Mouse (Mus musculus): Measurements from ENCODE around the gene Atp6v0e. TPM values are rescaled to one million over a fixed set of nuclear protein-coding genes. Genes with fewer than 3 reads are reported as not detected.
A peak's percentile ranks its signal among the peaks of the same experiment; 100 is the strongest.

The Atp6v0e gene
- total RNA-seq, 2 experiments from 2014 or later: 39.2 to 44.6 TPM

GRCm38 (mm10) chr17:26665600-26665999 is 2.6 kb downstream of the Atp6v0e start:
- no peak for DNase-seq (ENCODE audit: extremely low spot score in 1 of 2, low spot score in 2 of 2)
- no peak for TF ChIP-seq CTCF (IDR thresholded peaks at IDR 0.05)
- intact Hi-C loops (cut with DNase I): loop anchor here (10.0 kb wide), 1 partner anchor 351 kb away; no protein-coding TSS in a partner anchor
- Histone ChIP-seq H3K27ac (no peak overlapping the region), H3K4me3 (no peak overlapping the region)

- no peak for DNase-seq (ENCODE audit: extremely low spot score in 1 of 2, low spot score in 2 of 2)
- no peak for TF ChIP-seq CTCF (IDR thresholded peaks at IDR 0.05)
- intact Hi-C loops (cut with DNase I): no loop called here
- Histone ChIP-seq H3K27ac (peak overlapping the region; percentile 65; the same call in 1 of the 2 replicates), H3K4me3 (no peak overlapping the region)
Observed at GRCm38 (mm10) chr17:26671268-26671667, 8.2 kb downstream of the Atp6v0e start.

- intact Hi-C loops (cut with DNase I): loop anchor here (1.0 to 5.0 kb wide), 2 partner anchors 40 to 101 kb away; no protein-coding TSS in a partner anchor
- TF ChIP-seq CTCF (IDR thresholded peaks at IDR 0.05): no peak
- Histone ChIP-seq H3K4me3 (peak overlapping the region; percentile 95), H3K27ac (peak overlapping the region; percentile 98)
- no peak for DNase-seq (ENCODE audit: extremely low spot score in 1 of 2, low spot score in 2 of 2)
Observed at GRCm38 (mm10) chr17:26675845-26676244, 12.8 kb downstream of the Atp6v0e start.

- no peak for TF ChIP-seq CTCF (IDR thresholded peaks at IDR 0.05)
- Histone ChIP-seq H3K4me3 (peak overlapping the region; percentile 95), H3K27ac (peak overlapping the region; percentile 98)
- intact Hi-C loops (cut with DNase I): loop anchor here (1.0 to 5.0 kb wide), 2 partner anchors 40 to 101 kb away; no protein-coding TSS in a partner anchor
- DNase-seq (ENCODE audit: extremely low spot score in 1 of 2, low spot score in 2 of 2): peak; percentile 88 to 90
Observed at GRCm38 (mm10) chr17:26676252-26676615, 13.2 kb downstream of the Atp6v0e start.

- Histone ChIP-seq H3K4me3 (peak overlapping the region; percentile 95), H3K27ac (peak overlapping the region; percentile 98)
- TF ChIP-seq CTCF (IDR thresholded peaks at IDR 0.05): peak; percentile 8
- peak in 1 of 2 experiments; percentile 65 for DNase-seq (ENCODE audit: extremely low spot score in 1 of 2, low spot score in 2 of 2)
- intact Hi-C loops (cut with DNase I): loop anchor here (1.0 to 5.0 kb wide), 2 partner anchors 40 to 101 kb away; no protein-coding TSS in a partner anchor
Observed at GRCm38 (mm10) chr17:26676616-26677376, 13.8 kb downstream of the Atp6v0e start.

- peak overlapping the region; percentile 95 for H3K4me3 ChIP-seq
Observed at GRCm38 (mm10) chr17:26677711-26678637, 14.9 kb downstream of the Atp6v0e start.

GRCm38 (mm10) chr17:26681276-26681675 is 18.2 kb downstream of the Atp6v0e start:
- no peak for DNase-seq (ENCODE audit: extremely low spot score in 1 of 2, low spot score in 2 of 2)
- intact Hi-C loops (cut with DNase I): no loop called here
- Histone ChIP-seq H3K27ac (no peak overlapping the region), H3K4me3 (no peak overlapping the region)
- TF ChIP-seq CTCF (IDR thresholded peaks at IDR 0.05): peak; percentile 35

More at GRCm38 (mm10) chr17:26677711-26678637, 14.9 kb downstream of the Atp6v0e start:
- TF ChIP-seq CTCF (IDR thresholded peaks at IDR 0.05): no peak
- H3K27ac ChIP-seq: peak overlapping the region; percentile 67
- no peak for DNase-seq (ENCODE audit: extremely low spot score in 1 of 2, low spot score in 2 of 2)
- intact Hi-C loops (cut with DNase I): loop anchor here (5.0 kb wide), 1 partner anchor 99 kb away; no protein-coding TSS in a partner anchor

GRCm38 (mm10) chr17:26686334-26687000 is 23.4 kb downstream of the Atp6v0e start:
- Histone ChIP-seq H3K27ac (no peak overlapping the region), H3K4me3 (no peak overlapping the region)
- intact Hi-C loops (cut with DNase I): no loop called here
- no peak for TF ChIP-seq CTCF (IDR thresholded peaks at IDR 0.05)
- no peak for DNase-seq (ENCODE audit: extremely low spot score in 1 of 2, low spot score in 2 of 2)

GRCm38 (mm10) chr17:26688795-26689735 is 26.0 kb downstream of the Atp6v0e start:
- TF ChIP-seq CTCF (IDR thresholded peaks at IDR 0.05): no peak; the same call in 1 of the 2 replicates
- Histone ChIP-seq H3K27ac (peak overlapping the region; percentile 84), H3K4me3 (no peak overlapping the region)
- intact Hi-C loops (cut with DNase I): no loop called here
- DNase-seq (ENCODE audit: extremely low spot score in 1 of 2, low spot score in 2 of 2): no peak

GRCm38 (mm10) chr17:26689810-26690209 is 26.8 kb downstream of the Atp6v0e start:
- no peak for DNase-seq (ENCODE audit: extremely low spot score in 1 of 2, low spot score in 2 of 2)
- intact Hi-C loops (cut with DNase I): no loop called here
- H3K4me3 ChIP-seq: no peak overlapping the region
- peak overlapping the region; percentile 84 for H3K27ac ChIP-seq
- TF ChIP-seq CTCF (IDR thresholded peaks at IDR 0.05): no peak
